Mouse (Mus musculus) stomach, embryonic 15.5 days (tissue): ENCODE measurements around the gene Srsf12. TPM values are rescaled to one million over a fixed set of nuclear protein-coding genes. Genes with fewer than 3 reads are reported as not detected.

Experiments used
- ATAC-seq: fragments of 200-750 bp; cut with Nextera tagmentation; 2 replicates; pipeline ENCODE4 v1.8.0; 2017; ENCODE audit warnings: low read depth, moderate number of reproducible peaks, moderate TSS enrichment; ENCODE audit not compliant: insufficient read depth, low FRiP score
- H3K27ac ChIP-seq: fragments of 300-500 bp; sonication (generic); 2 replicates; pipeline ENCODE4 v1.5.1; 2015; ENCODE audit warnings: mild to moderate bottlenecking, inconsistent platforms
- H3K27me3 ChIP-seq: fragments of 300-500 bp; sonication (generic); replicated peaks from 2 replicates; pipeline ENCODE4 v1.6.1; 2015; ENCODE audit warnings: inconsistent platforms
- H3K36me3 ChIP-seq: fragments of 300-500 bp; sonication (generic); 2 replicates; pipeline ENCODE4 v1.6.1; 2015; ENCODE audit warnings: inconsistent platforms
- H3K4me1 ChIP-seq: fragments of 300-500 bp; sonication (generic); 2 replicates; pipeline ENCODE4 v1.6.1; 2015; ENCODE audit warnings: inconsistent platforms
- H3K4me2 ChIP-seq: fragments of 300-500 bp; sonication (generic); 2 replicates; pipeline ENCODE4 v1.6.1; 2015; ENCODE audit warnings: mild to moderate bottlenecking, inconsistent platforms
- H3K4me3 ChIP-seq: fragments of 300-500 bp; sonication (generic); replicated peaks from 2 replicates; pipeline ENCODE4 v1.5.1; 2015; ENCODE audit warnings: inconsistent platforms
- H3K9ac ChIP-seq: fragments of 300-500 bp; sonication (generic); 2 replicates; pipeline ENCODE4 v1.6.1; 2015; ENCODE audit warnings: inconsistent platforms
- H3K9me3 ChIP-seq: fragments of 300-500 bp; sonication (generic); 2 replicates; pipeline ENCODE4 v1.6.1; 2016; ENCODE audit warnings: inconsistent platforms
- WGBS: fragments of 180-500 bp; shearing (Covaris S2); methylation state at CpG from one replicate; pipeline ENCODE4 v1.1.7; 2015; 5-methylcytosine and 5-hydroxymethylcytosine counted together
- polyA plus RNA-seq: library from polyadenylated mRNA; unstranded; fragments of >200 nt; fragmentation: Nextera tagmentation; extraction: Ambion mirVana; gene quantifications from 2 replicates; pipeline ENCODE4 v1.2.1, GENCODE M21; 2015

Srsf12 gene
- polyA plus RNA-seq, 1 experiment from 2014 or later: 8.3 TPM

DNA sequence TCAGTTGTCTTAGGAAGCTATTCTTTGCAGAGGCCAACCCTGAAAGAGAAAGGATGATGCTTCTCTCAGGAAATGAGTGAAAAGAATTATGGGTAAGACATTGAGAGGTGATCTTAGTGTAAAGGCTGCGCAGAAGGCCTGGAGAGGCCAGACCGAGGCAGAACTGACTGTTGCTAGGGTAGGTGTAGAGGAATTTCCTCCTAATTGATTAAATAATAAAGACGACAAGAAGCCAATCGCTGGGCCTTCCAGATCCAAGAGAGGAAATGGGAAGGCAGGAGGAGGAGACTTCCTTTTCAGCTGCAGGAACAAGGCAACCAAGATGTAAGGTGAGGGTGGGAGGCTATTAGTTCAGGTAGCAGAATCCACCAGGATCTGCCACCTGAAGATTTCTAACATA, 45.9 kb downstream of the Srsf12 start:
- H3K4me1 ChIP-seq: no peaks in the 10 kb centered on the region
- no peak overlapping the region for H3K9ac ChIP-seq
- 75% methylated on average over 4 of the region's 4 CpGs for WGBS
- H3K4me3 ChIP-seq: no peak overlapping the region
- no peaks in the 10 kb centered on the region for H3K36me3 ChIP-seq
- no peak for ATAC-seq
- no peak overlapping the region for H3K4me2 ChIP-seq
- no peaks in the 10 kb centered on the region for H3K9me3 ChIP-seq
- H3K27ac ChIP-seq: no peak overlapping the region
- H3K27me3 ChIP-seq: no peaks in the 10 kb centered on the region

DNA sequence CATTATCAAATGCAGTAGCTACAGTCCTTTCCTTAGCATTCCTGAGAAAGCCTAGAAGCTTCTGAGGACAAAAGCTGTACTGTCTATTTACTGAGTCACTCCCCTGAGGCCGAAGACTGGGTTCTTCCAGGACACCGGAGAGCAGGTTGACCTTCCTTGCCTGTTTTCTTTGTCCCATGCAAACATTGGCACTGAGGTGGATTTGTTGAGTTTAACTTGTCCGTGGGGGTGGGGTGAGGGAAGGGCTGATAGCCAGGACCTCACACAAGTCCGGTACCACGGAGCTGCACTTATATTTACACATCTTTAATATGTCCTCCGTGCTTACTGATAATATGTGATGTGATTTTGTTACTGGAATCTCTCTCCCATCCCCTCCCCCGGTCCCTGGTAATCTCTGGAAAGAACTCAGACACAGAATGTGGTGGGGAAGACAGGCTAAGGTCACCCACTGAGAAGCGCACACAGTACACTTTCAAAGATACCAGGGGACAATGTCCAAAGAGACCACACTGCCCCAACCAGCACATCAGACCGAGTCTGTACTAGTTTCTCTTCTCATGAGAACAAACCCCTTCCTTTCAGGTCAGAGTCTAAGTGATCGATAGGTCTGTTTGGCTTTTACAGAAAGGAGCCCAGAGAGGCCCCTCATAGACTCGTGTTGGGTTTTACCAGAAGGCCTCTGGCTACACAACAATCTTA, 48.6 kb downstream of the Srsf12 start:
- Histone ChIP-seq H3K4me1 (0 out of 2 replicates have a peak, but pooled peaks cover 6% of the 10 kb centered on the region), H3K27me3 (no peaks in the 10 kb centered on the region), H3K9me3 (no peaks in the 10 kb centered on the region), H3K9ac (no peak overlapping the region), H3K4me2 (no peak overlapping the region), H3K36me3 (no peaks in the 10 kb centered on the region), H3K27ac (no peak overlapping the region), H3K4me3 (no peak overlapping the region)
- ATAC-seq: 0 out of 2 replicates have a peak, but pooled peaks have one; percentile 38
- 56% methylated on average over 11 of the region's 11 CpGs for WGBS

- no peak for ATAC-seq
These were observed 51.5 kb downstream of the Srsf12 start for GRCm38 (mm10) chr4:33260311-33260710.

GRCm38 (mm10) chr4:33261311-33261753, 52.5 kb downstream of the Srsf12 start:
- no peaks in the 10 kb centered on the region for H3K9me3 ChIP-seq
- no peaks in the 10 kb centered on the region for H3K27me3 ChIP-seq
- H3K4me1 ChIP-seq: 0 out of 2 replicates have a peak, but pooled peaks cover 6% of the 10 kb centered on the region
- 40% methylated on average over 7 of the region's 7 CpGs for WGBS
- 0 out of 2 replicates have a peak overlapping the region, but pooled peaks have one; percentile 9 for H3K4me2 ChIP-seq
- no peaks in the 10 kb centered on the region for H3K36me3 ChIP-seq
- H3K27ac ChIP-seq: peak overlapping the region; percentile 41
- peak; percentile 75 for ATAC-seq
- no peak overlapping the region for H3K4me3 ChIP-seq
- H3K9ac ChIP-seq: no peak overlapping the region

More at GRCm38 (mm10) chr4:33260311-33260710, 51.5 kb downstream of the Srsf12 start:
- H3K9ac ChIP-seq: no peak overlapping the region
- no peak overlapping the region for H3K4me2 ChIP-seq
- no peaks in the 10 kb centered on the region for H3K27me3 ChIP-seq
- no peak overlapping the region for H3K27ac ChIP-seq
- no peaks in the 10 kb centered on the region for H3K36me3 ChIP-seq
- H3K4me3 ChIP-seq: no peak overlapping the region
- 0 out of 2 replicates have a peak, but pooled peaks cover 6% of the 10 kb centered on the region for H3K4me1 ChIP-seq
- no peaks in the 10 kb centered on the region for H3K9me3 ChIP-seq

DNA sequence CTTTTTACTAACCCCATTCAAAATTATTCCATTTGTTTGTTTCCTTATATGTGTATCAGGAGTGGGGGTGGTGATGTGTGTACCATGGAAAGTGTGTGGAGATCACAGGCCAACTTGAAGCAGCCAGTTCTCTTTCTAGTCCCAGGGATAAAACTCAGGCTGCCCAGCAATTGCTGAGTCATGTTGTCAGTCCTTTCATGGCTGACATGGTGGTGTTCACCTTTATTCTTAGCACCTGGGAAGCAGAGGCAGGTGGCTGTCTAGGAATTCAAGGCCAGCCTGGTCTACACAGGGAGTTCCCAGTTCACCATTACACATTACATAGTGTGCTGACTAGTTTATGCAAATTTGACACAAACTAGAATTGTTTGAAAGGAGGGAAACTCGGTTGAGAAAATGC, 54.1 kb downstream of the Srsf12 start:
- Histone ChIP-seq H3K27ac (no peak overlapping the region), H3K4me2 (no peak overlapping the region), H3K9me3 (no peaks in the 10 kb centered on the region), H3K9ac (no peak overlapping the region), H3K27me3 (no peaks in the 10 kb centered on the region), H3K4me1 (0 out of 2 replicates have a peak, but pooled peaks cover 6% of the 10 kb centered on the region), H3K4me3 (no peak overlapping the region), H3K36me3 (no peaks in the 10 kb centered on the region)
- no peak for ATAC-seq
- WGBS: 84% methylated on average over 1 of the region's 1 CpGs

- Histone ChIP-seq H3K9me3 (no peaks in the 10 kb centered on the region), H3K4me2 (no peak overlapping the region), H3K4me1 (0 out of 2 replicates have a peak, but pooled peaks cover 6% of the 10 kb centered on the region), H3K27me3 (no peaks in the 10 kb centered on the region), H3K27ac (no peak overlapping the region), H3K4me3 (no peak overlapping the region), H3K36me3 (no peaks in the 10 kb centered on the region), H3K9ac (no peak overlapping the region)
- WGBS: 81% methylated on average over 11 of the region's 11 CpGs
- ATAC-seq: no peak
These were observed 56.4 kb downstream of the Srsf12 start for GRCm38 (mm10) chr4:33264979-33265726.

DNA sequence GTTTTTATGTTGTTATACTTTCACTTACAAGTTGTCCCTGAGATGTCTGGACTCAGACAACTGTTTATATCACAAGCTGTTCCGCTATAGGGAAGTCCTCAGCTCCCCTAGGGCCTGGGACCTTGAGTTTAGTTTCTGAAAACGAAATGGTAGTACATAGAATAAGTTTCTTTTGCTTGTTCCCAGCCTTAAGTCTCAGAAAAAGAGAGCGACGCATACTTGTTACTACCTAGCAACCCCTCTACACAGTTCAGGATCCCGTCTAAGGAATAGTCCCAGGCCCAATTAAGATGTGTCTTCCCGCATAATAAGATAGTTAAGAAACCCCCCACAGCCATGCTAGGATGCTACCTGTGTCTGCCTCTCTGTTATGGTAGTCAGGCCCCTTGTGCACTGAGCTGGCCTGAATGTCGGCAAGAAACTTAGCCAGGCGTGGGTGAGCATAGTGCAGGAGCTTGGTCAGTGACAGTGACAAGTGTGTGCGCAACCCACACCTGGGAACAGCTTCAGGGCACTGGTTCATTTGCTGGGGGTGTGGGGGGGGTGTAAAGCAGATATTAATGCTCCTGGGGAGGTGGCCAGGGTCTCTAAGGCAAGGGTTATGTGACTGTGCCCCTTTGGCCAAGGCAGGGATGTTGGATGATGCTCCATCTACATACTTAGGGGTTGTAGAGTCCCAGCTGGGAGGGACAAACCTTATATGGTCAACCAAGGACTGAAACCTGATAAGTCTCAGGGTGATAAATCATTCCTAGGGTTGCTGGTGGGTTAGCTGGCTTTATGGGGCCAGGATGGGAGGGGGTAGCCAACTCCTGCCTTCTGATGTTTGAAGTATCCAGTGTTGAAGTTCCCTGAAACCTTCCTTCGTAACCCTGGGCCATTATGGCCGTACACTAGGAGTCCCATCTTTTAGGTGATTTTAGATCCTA, 61.9 kb downstream of the Srsf12 start:
- Histone ChIP-seq H3K4me1 (no peaks in the 10 kb centered on the region), H3K4me2 (no peak overlapping the region), H3K36me3 (no peaks in the 10 kb centered on the region), H3K9me3 (no peaks in the 10 kb centered on the region), H3K27me3 (no peaks in the 10 kb centered on the region), H3K27ac (no peak overlapping the region), H3K9ac (no peak overlapping the region), H3K4me3 (no peak overlapping the region)
- ATAC-seq: no peak
- WGBS: 75% methylated on average over 11 of the region's 11 CpGs

DNA sequence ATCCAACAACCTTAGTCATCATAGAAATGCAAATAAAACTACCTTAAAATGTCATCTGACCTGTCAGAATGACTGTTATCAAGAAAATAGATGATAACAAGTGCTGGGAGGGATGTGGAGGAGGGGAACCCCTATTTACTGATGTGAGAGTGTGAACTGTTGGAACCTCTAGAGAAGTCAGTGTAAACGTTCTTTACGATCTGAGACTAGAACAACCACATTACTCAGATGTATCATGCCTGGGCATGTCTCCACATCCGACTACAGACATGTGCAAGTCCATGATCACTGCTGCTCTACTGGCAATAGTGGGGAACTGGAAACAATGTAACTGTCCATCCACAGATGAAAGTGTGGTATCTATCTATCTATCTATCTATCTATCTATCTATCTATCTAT, 64.6 kb downstream of the Srsf12 start:
- Histone ChIP-seq H3K4me3 (no peak overlapping the region), H3K9me3 (no peaks in the 10 kb centered on the region), H3K36me3 (no peaks in the 10 kb centered on the region), H3K4me1 (no peaks in the 10 kb centered on the region), H3K27me3 (no peaks in the 10 kb centered on the region), H3K9ac (no peak overlapping the region), H3K4me2 (no peak overlapping the region), H3K27ac (no peak overlapping the region)
- ATAC-seq: no peak
- WGBS: 45% methylated on average over 3 of the region's 3 CpGs

DNA sequence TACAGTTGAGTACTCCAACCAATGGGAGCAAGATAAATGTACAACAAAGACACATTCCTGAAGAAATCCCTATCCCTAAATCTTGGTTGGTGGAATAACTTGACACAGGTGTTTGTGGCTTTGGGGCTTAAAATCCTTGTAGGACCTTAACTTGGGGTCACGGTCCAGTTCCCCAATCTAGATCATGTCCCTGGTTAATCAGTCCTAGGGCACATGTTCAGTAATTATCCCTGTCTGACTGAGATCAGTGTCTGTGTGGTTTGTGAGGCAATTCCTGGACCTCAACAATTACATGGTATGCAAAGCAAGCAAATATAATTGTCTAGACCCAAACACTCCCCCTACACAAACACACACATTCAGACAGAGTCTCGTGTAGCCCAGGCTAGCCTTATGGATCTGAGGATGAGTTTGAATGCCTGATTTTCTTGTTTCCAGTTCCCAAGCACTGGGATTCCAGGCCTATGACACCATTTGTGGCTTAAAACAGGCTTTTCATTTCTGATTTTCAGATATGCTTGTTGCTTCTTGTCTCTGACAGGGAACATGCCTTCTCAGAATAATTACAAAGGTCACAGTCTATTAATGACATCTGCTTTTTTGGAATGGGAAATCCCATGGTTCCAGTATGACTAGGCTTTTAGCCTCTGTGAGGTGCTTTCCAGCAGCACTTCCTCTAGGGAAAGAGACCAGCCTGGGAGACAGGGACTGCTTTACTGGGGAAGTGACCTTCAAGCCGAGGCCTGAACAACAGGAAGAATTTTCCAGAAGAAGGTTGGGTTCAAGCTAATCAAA, 73.3 kb downstream of the Srsf12 start:
- Histone ChIP-seq H3K9me3 (no peaks in the 10 kb centered on the region), H3K36me3 (no peaks in the 10 kb centered on the region), H3K4me3 (no peak overlapping the region), H3K4me2 (no peak overlapping the region), H3K27ac (no peak overlapping the region), H3K4me1 (no peaks in the 10 kb centered on the region), H3K9ac (no peak overlapping the region), H3K27me3 (no peaks in the 10 kb centered on the region)
- WGBS: 75% methylated on average over 3 of the region's 3 CpGs
- ATAC-seq: no peak
